Mouse (Mus musculus) heart, adult 10 weeks (tissue): ENCODE results near the gene Lrp5. TPM values are rescaled to one million over a fixed set of nuclear protein-coding genes. Genes with fewer than 3 reads are reported as not detected.

Experiments
- polyA plus RNA-seq: library from polyadenylated mRNA; stranded (reverse); fragments of 350-450 nt; fragmentation: Illumina TruSeq; extraction: RNeasy Lipid Tissue Mini Kit (QIAGEN cat#74804); gene quantifications from one replicate; pipeline ENCODE4 v1.2.3, GENCODE M21; 2014; ENCODE audit warnings: low read depth, low replicate concordance

Gene Lrp5
- 30.7 TPM for polyA plus RNA-seq

GRCm38 (mm10) chr19:3686215-3686894 is at the start of gene Lrp5:
Lrp5 (minus strand) TSS chr19:3686564.

GRCm38 (mm10) chr19:3708078-3709012 is 22.0 kb upstream of the Lrp5 start, which contains the start of gene 1810055G02Rik:
1810055G02Rik (plus strand) TSS chr19:3708293.

DNA sequence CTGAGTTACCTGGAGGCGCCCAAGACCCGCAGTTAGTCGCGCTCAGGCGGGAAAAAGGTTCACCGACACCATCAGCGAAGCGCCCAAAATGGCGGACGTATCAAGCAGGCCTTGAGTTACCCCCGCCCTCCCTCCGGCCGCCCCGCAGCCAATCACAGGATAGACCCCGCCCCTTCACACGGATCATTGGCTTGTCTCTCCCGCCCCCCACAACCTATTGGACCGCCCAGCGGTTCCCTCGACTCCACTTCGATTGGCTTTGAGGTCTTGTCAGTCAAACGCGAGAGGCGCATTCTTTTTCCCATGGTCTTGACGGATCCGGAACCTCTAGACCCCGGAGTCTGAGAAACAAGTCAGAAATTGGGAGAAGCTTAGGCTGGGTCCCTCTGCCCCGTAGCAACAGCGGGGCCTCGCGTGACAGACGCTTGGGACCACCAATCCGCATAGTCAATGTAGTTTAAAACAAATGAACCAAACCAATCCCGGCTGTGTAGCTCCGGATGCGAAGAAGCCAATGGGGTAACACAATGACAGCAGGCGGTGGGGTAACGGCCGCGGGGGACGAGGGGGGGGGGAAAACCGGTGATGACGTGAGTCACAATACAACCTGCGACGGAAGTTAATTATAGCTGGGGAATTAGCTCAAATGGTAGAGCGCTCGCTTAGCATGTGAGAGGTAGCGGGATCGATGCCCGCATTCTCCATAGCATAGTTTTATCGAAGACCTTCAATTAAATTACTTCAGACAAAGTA is 110.6 kb downstream of the Lrp5 start, which contains the start of gene Ppp6r3:
Ppp6r3 (minus strand) TSS at position 118 of the 753 bp plus-strand sequence.

Other genes starting within 250 kb of the Lrp5 start
- 72.0 TPM for gene Ppp6r3, start 110.8 kb downstream of the Lrp5 start, polyA plus RNA-seq
- 9.9 TPM for gene 1810055G02Rik, start 21.7 kb upstream of the Lrp5 start, polyA plus RNA-seq
- gene Kmt5b, start 80.9 kb upstream of the Lrp5 start, polyA plus RNA-seq, result 22.8 TPM
- 10.1 TPM for gene Chka, start 165.2 kb upstream of the Lrp5 start, polyA plus RNA-seq
- 21.1 TPM for gene Tcirg1, start 220.6 kb upstream of the Lrp5 start, polyA plus RNA-seq
- gene Ndufs8, start 226.2 kb upstream of the Lrp5 start, polyA plus RNA-seq, result 561 TPM
- gene Aldh3b1, start 243.2 kb upstream of the Lrp5 start, polyA plus RNA-seq, result 2.2 TPM
- gene Unc93b1, start 248.6 kb upstream of the Lrp5 start, polyA plus RNA-seq, result 19.0 TPM